Mouse (Mus musculus) hindbrain, embryonic 11.5 days (tissue): ENCODE measurements around the gene Ppp1r16b. TPM values are rescaled to one million over a fixed set of nuclear protein-coding genes. Genes with fewer than 3 reads are reported as not detected.

Experiments used
- ATAC-seq: fragments of 200-750 bp; cut with Nextera tagmentation; 2 replicates; pipeline ENCODE4 v1.8.0; 2017; ENCODE audit warnings: mild to moderate bottlenecking, moderate TSS enrichment, moderate library complexity; ENCODE audit not compliant: low FRiP score
- DNase-seq: peaks from one replicate; pipeline ENCODE4 v3.0.0-alpha.2; 2015; ENCODE audit warnings: low spot score
- H3K27ac ChIP-seq: fragments of 300-500 bp; sonication (generic); 2 replicates; pipeline ENCODE4 v1.5.1; 2014; ENCODE audit warnings: mild to moderate bottlenecking, low read depth, low read length
- H3K27me3 ChIP-seq: fragments of 300-500 bp; sonication (generic); 2 replicates; pipeline ENCODE4 v1.6.1; 2014; ENCODE audit warnings: mild to moderate bottlenecking, low read length, moderate library complexity, mixed read lengths; ENCODE audit not compliant: control insufficient read depth, insufficient read depth
- H3K36me3 ChIP-seq: fragments of 300-500 bp; sonication (generic); 2 replicates; pipeline ENCODE4 v1.6.1; 2014; ENCODE audit warnings: mild to moderate bottlenecking, low read length, moderate library complexity, mixed read lengths; ENCODE audit not compliant: control insufficient read depth, insufficient read depth
- H3K4me1 ChIP-seq: fragments of 300-500 bp; sonication (generic); replicated peaks from 2 replicates; pipeline ENCODE4 v1.6.1; 2014; ENCODE audit warnings: low read length, mixed read lengths; ENCODE audit not compliant: control insufficient read depth, insufficient read depth
- H3K4me2 ChIP-seq: fragments of 300-500 bp; sonication (generic); replicated peaks from 2 replicates; pipeline ENCODE4 v1.6.1; 2014; ENCODE audit warnings: mild to moderate bottlenecking, low read depth, low read length
- H3K4me3 ChIP-seq: fragments of 300-500 bp; sonication (generic); 2 replicates; pipeline ENCODE4 v1.5.1; 2014; ENCODE audit warnings: low read depth, low read length
- H3K9ac ChIP-seq: fragments of 300-500 bp; sonication (generic); 2 replicates; pipeline ENCODE4 v1.6.1; 2014; ENCODE audit warnings: low read depth, low read length
- H3K9me3 ChIP-seq: fragments of 300-500 bp; sonication (generic); 2 replicates; pipeline ENCODE4 v1.6.1; 2016; ENCODE audit warnings: low read length; ENCODE audit not compliant: control insufficient read depth
- WGBS: fragments of 180-500 bp; shearing (Covaris S2); extraction: QIAGEN DNeasy Blood & Tissue Kit; methylation state at CpG from one replicate; pipeline ENCODE4 v1.1.7; 2014; 5-methylcytosine and 5-hydroxymethylcytosine counted together
- polyA plus RNA-seq: library from polyadenylated mRNA; unstranded; fragments of >200 nt; fragmentation: Nextera tagmentation; extraction: Ambion mirVana; gene quantifications from 2 replicates; pipeline ENCODE4 v1.2.1, GENCODE M21; 2014

Gene Ppp1r16b
- polyA plus RNA-seq, 1 experiment from 2014 or later = 3.6 TPM

DNA sequence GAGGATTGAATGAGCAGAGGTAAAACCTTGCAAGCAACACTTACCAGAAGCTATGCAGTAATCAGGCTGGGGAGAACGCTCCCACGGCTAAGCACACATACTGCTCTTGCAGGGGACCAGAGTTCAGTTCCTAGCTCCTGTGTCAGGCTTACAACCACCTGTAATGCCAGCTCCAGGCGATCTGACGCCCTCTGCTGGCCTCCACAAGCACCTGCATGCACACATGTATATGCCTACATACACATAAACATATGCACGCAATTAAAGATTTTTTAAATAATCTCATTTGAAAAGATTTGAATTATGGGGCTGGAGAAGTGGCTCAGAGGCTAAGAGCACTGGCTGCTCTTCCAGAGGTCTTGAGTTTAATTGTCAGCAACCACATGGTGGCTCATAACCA, 77.2 kb downstream of the Ppp1r16b start:
- Histone ChIP-seq H3K4me1 (no peaks in the 10 kb centered on the region), H3K36me3 (no peaks in the 10 kb centered on the region), H3K27me3 (no peaks in the 10 kb centered on the region; the same call in 1 of the 2 replicates), H3K9ac (no peak overlapping the region), H3K9me3 (no peaks in the 10 kb centered on the region), H3K27ac (no peak overlapping the region), H3K4me3 (no peak overlapping the region), H3K4me2 (no peak overlapping the region)
- DNase-seq = no peak
- WGBS = 79% methylated on average over 5 of the region's 5 CpGs
- ATAC-seq = no peak

DNA sequence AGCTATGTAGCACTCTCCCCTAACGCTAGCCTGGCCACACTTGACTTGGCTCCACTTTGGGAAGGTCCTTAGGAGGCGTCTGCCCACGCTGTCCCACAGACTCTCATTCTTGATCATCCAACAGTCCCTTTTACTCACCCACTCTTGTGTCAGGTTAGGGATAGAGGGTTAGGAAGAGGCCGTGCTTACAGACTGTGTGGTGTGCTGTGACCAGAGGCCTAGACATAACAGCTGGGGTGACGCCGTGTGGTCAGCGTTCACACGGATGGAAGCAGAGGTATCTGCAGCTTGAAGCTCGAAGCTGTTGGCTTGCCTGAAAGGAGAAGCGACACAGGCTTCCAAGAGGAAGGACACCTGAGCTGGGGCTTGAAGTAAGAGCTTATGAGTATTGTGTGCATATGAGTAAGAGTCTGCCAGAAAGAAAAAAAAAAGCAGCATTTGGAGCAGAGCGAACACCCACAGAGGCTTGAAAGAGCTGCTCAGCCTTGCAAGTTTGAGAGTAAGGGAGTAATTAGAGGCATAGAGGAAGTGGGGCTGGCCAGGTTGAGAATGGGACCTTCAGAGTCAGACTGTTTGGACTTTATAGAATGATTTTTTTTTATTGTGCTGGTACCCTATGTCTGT, 78.4 kb downstream of the Ppp1r16b start:
- Histone ChIP-seq H3K4me2 (no peak overlapping the region), H3K9ac (no peak overlapping the region), H3K4me3 (no peak overlapping the region), H3K9me3 (no peaks in the 10 kb centered on the region), H3K4me1 (no peaks in the 10 kb centered on the region), H3K27me3 (no peaks in the 10 kb centered on the region; the same call in 1 of the 2 replicates), H3K36me3 (no peaks in the 10 kb centered on the region), H3K27ac (no peak overlapping the region)
- DNase-seq = no peak
- WGBS = 89% methylated on average over 11 of the region's 11 CpGs
- no peak for ATAC-seq

DNA sequence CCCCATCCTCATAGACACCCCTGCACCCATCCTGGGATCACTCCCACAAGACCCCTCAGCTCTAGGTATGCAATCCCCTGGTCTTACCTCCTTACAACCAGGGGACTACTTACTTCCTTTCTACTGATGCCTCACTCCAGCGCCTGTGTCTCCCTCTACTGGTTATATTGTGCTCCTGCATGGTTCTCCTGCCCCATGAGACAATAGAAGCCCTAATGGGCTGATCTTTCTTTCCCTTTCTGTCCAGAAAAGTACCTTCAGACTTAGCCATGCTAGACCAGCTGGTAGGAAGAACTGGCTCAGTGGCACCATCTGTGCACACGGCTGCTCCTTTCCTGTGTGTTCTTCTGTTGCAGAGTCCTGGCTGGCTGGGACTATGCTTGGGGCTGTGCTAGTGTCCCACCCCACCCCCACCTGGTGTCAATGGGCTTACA, 79.9 kb downstream of the Ppp1r16b start:
- WGBS = 17% methylated on average over 2 of the region's 2 CpGs
- Histone ChIP-seq H3K4me3 (no peak overlapping the region), H3K36me3 (no peaks in the 10 kb centered on the region), H3K9ac (no peak overlapping the region), H3K4me2 (no peak overlapping the region), H3K27ac (no peak overlapping the region), H3K9me3 (no peaks in the 10 kb centered on the region), H3K4me1 (no peaks in the 10 kb centered on the region), H3K27me3 (no peaks in the 10 kb centered on the region; the same call in 1 of the 2 replicates)
- ATAC-seq (peak; percentile 55; the same call in 1 of the 2 replicates), DNase-seq (peak; percentile 77)

- no peak for DNase-seq
- Histone ChIP-seq H3K27me3 (no peaks in the 10 kb centered on the region; the same call in 1 of the 2 replicates), H3K4me3 (no peak overlapping the region), H3K4me1 (no peaks in the 10 kb centered on the region), H3K27ac (no peak overlapping the region), H3K36me3 (no peaks in the 10 kb centered on the region), H3K9me3 (no peaks in the 10 kb centered on the region), H3K4me2 (no peak overlapping the region), H3K9ac (no peak overlapping the region)
- 85% methylated on average over 11 of the region's 11 CpGs for WGBS
- no peak for ATAC-seq
These were observed 81.0 kb downstream of the Ppp1r16b start for GRCm38 (mm10) chr2:158746164-158746563.

- DNase-seq (no peak), ATAC-seq (no peak)
- Histone ChIP-seq H3K4me2 (no peak overlapping the region), H3K4me1 (no peaks in the 10 kb centered on the region), H3K4me3 (no peak overlapping the region), H3K36me3 (no peaks in the 10 kb centered on the region), H3K27ac (no peak overlapping the region), H3K9ac (no peak overlapping the region), H3K27me3 (no peaks in the 10 kb centered on the region; the same call in 1 of the 2 replicates), H3K9me3 (no peaks in the 10 kb centered on the region)
- 91% methylated on average over 9 of the region's 9 CpGs for WGBS
These were observed 84.2 kb downstream of the Ppp1r16b start for GRCm38 (mm10) chr2:158749366-158749765.

- DNase-seq (no peak), ATAC-seq (no peak)
- no peaks in the 10 kb centered on the region for H3K27me3 ChIP-seq
- H3K4me1 ChIP-seq = no peaks in the 10 kb centered on the region
- H3K4me2 ChIP-seq = no peak overlapping the region
- no peak overlapping the region for H3K4me3 ChIP-seq
- no peak overlapping the region for H3K9ac ChIP-seq
- no peaks in the 10 kb centered on the region for H3K9me3 ChIP-seq
- 82% methylated on average over 2 of the region's 2 CpGs for WGBS
- H3K27ac ChIP-seq = no peak overlapping the region
- no peaks in the 10 kb centered on the region for H3K36me3 ChIP-seq
These were observed 95.0 kb downstream of the Ppp1r16b start for GRCm38 (mm10) chr2:158760231-158760630.

- Histone ChIP-seq H3K27ac (no peak overlapping the region), H3K4me2 (no peak overlapping the region), H3K9me3 (no peaks in the 10 kb centered on the region), H3K4me1 (no peaks in the 10 kb centered on the region), H3K9ac (no peak overlapping the region), H3K36me3 (no peaks in the 10 kb centered on the region), H3K27me3 (no peaks in the 10 kb centered on the region), H3K4me3 (no peak overlapping the region)
- ATAC-seq = no peak
- no peak for DNase-seq
- WGBS = 90% methylated on average over 5 of the region's 5 CpGs
These were observed 97.1 kb downstream of the Ppp1r16b start for GRCm38 (mm10) chr2:158762339-158762738.

DNA sequence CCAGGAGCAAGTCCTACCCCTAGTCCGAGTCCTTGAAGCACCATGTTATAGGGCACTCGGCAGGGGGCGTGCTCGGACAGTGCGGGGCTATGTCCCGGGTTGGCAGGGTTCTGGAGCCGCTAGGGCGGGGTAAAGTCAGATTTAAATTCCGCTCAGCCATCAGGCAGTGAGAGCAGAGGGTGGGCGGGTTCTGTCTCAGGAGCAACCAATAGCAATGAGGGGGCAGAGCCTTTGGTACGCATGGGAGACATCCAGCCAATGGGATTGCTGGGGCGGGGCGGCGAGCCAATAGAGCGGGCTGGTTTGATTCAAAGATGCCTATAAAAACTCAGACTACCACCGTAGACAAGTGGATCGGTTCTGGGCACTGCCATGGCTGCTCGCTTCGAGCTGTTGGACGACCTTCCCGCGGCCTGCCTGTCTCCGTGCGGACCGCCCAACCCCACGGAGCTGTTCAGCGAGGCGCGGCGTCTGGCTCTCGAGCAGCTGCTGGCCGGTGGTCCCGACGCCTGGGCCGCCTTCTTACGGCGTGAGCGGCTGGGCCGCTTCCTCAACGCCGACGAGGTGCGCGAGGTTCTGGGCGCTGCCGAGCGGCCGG, 102.6 kb downstream of the Ppp1r16b start, which contains the start of gene Fam83d:
Gene Fam83d, plus strand, starts transcription at position 352 of the 598 bp plus-strand sequence.
- H3K9ac ChIP-seq = peak within 1 kb of the TSS; percentile 70
- H3K27me3 ChIP-seq = no peaks in the 10 kb centered on the region
- H3K36me3 ChIP-seq = no peaks in the 10 kb centered on the region
- WGBS = under 1% methylated on average over 48 of the region's 48 CpGs
- H3K4me3 ChIP-seq = peak within 1 kb of the TSS; percentile 80
- ATAC-seq = peak; percentile 99
- no peaks in the 10 kb centered on the region for H3K9me3 ChIP-seq
- H3K27ac ChIP-seq = peak within 1 kb of the TSS; percentile 33; the same call in 1 of the 2 replicates
- H3K4me1 ChIP-seq = peaks cover 3% of the 10 kb centered on the region; the same call in 1 of the 2 replicates
- DNase-seq = peak; percentile 95
- peak within 1 kb of the TSS; percentile 80 for H3K4me2 ChIP-seq

DNA sequence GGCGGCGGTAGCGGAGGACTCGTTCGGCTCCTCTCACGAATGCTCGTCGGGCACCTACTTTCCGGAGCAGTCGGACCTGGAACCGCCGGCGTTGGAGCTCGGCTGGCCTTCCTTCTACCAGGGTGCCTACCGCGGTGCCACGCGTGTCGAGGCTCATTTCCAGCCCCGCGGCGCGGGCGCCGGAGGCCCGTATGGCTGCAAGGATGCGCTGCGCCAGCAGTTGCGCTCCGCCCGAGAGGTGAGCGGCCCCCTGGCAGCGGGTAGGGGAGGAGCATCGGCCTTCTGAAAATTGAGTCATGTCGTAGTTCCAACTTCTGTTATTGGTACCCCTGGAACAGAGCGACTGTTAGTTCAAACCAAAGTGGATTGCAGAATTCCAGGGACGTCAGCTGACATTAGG, 103.2 kb downstream of the Ppp1r16b start:
- peak overlapping the region; percentile 70 for H3K9ac ChIP-seq
- DNase-seq = peak; percentile 61
- no peaks in the 10 kb centered on the region for H3K36me3 ChIP-seq
- H3K27me3 ChIP-seq = no peaks in the 10 kb centered on the region
- WGBS = under 1% methylated on average over 37 of the region's 37 CpGs
- peak; percentile 41; the same call in 1 of the 2 replicates for ATAC-seq
- peak overlapping the region; percentile 80 for H3K4me2 ChIP-seq
- H3K4me1 ChIP-seq = peaks cover 3% of the 10 kb centered on the region; the same call in 1 of the 2 replicates
- H3K27ac ChIP-seq = peak overlapping the region; percentile 33; the same call in 1 of the 2 replicates
- peak overlapping the region; percentile 80 for H3K4me3 ChIP-seq
- no peaks in the 10 kb centered on the region for H3K9me3 ChIP-seq
